Mouse (Mus musculus): Measurements from ENCODE around the gene Fgfr3.
A peak's percentile ranks its signal among the peaks of the same experiment; 100 is the strongest.

Fgfr3 gene

DNA sequence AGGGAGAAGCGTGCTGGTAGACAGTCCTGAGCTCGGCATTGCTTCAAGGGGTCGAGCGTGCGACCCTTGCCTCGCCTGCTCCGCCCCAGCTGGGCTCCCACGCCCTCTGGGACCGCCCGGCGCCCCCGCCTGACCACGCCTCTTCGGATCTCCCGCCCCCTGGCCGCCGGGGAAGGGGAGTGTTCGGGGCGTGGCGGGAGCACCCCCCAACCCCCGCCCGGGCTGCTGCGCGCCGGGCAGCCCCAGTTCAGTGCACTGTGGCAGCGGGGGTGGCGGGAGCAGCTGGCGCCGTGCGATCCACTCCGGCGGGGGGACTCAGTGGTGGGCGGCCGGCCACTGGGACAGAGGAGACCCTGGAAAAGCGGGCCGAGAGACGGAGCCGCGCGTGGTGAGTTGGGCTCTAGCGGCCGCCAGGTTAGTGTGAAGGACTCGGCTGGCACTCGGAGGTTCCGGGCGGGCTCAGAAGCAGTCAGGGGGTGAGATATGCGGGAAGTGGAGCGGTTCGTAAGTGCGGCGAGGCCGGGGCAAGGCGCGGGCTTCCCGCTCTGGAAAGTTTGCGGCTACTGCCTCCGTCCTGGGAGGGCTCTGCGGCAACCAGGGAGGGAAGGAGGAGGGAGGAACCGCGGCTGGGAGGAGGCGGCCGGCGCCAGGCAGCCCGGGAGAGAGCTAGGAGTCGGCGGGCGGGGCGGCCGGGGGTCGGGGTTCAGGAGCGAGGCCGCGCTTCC lies at the start of gene Fgfr3:
Fgfr3 (plus strand) TSS at position 134 of the 725 bp plus-strand sequence.
- DNase-seq (ENCODE audit: low read depth, low spot score): peak; percentile 46

DNA sequence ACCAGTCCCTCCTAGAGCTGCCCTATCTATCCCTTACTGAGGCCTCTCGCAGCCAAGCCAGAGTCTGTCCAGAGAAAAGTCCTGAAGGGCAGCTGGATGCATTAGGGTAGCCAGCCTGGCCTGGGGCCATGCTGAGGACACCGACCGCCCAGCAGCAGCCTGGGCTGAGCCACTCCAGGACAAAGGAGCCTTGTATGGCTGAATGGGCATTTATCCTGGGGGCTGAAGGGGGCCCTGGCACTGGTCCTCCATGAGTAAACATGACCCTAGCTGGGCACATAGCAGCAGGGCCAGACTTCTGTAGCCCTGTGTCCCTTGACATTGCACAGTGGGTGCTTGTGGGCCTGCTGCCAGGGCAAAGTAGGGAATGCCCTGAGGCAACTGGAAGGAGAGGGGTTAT lies 47.0 kb upstream of the Fgfr3 start:
- DNase-seq (ENCODE audit: low read depth, low spot score): no peak

DNA sequence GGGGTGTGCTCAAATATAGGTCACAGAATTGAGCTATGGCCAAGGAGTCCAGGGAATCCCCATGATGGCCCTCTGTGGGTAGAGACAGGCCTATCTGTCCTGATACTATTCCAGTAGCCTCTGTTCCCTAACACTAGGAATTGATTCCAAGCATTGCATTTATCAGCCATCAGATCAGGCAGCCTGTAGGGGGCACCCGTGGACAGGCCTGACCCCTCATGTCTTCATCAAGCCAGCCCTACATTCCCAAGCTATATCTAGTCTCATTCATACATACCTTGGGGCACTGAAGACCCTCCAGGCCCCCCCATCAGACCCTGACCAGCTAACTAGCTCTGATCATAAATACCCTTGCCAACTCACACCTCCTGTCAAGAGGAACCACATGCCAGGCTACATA lies 45.5 kb upstream of the Fgfr3 start:
- peak; percentile 54 for DNase-seq (ENCODE audit: low read depth, low spot score)

DNA sequence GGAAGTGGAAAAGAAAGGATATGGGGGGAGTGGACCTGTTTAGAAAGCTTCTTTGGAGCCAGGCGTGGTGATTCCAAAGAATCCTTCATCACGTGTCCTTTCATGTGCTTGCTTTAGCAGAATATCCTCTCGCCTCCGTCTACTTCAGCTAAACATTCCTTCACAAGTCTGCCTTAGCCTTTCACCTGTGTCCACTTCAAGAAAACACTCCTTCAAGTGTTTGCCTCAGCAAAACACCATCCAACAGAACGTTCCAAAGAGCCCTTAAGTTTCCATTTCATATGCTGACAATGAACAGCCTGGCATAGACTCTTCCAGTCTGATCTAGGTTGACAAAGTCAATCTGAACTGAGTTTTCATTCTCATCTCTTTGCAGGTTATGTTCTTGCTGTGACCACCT lies 43.2 kb upstream of the Fgfr3 start:
- no peak for DNase-seq (ENCODE audit: low read depth, low spot score)

DNA sequence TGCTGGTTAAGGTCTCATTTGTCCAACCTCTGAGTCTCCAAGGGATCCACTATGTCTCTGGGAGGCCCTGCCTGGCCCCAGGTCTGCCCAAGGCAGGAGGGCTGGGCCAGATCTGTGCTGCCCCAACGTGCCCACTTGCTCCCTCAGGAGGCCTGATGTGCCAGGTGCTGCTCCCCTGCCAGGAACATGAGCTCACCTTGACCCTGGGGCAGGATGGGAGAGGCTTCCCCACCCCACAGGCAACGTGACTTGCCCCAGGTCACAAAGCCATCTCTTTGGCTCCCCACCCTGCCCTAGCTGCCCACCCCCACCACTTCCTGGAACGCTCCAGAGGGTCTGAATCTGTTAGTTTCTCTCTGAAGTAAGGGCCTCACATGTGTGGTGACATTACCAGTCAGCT lies 40.4 kb upstream of the Fgfr3 start:
- no peak for DNase-seq (ENCODE audit: low read depth, low spot score)

DNA sequence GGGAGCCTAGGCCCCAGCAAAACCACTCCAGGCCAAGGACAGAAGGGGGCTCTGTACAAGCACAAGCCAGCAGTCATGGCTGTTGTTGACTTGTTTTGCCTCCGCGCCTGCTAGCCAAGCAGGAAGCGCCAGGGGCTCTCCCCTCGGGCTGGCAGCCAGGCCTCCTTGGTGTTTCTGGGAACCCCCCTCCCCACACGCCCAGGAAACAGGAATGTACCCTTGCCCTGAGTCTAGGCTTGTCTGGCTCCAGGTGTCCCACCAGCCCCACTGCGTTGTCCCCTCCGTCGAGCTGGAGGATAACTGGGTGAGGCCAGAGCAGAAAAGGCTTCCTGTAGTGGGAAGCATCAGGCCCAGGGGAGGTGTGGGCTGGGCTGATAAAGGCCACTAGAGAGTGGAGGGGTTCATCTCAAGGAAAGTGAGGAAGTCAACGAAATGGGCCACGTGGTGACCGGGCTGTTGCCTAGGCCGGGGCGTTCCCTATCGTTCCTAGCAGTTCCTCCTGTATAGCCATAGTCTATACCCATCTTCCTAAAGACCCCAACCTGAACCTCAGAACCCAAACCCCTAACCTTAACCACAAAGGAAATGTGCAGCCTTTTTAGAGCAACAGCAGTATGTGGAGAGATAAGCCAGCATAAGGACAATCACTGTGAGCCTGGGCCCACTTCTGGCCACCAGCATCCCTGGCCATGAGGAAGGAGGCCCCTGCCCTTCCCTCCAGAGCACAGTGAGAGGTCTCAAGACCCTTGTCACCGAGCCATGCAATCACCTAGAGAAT lies 39.7 kb upstream of the Fgfr3 start:
- no peak for DNase-seq (ENCODE audit: low read depth, low spot score)

DNA sequence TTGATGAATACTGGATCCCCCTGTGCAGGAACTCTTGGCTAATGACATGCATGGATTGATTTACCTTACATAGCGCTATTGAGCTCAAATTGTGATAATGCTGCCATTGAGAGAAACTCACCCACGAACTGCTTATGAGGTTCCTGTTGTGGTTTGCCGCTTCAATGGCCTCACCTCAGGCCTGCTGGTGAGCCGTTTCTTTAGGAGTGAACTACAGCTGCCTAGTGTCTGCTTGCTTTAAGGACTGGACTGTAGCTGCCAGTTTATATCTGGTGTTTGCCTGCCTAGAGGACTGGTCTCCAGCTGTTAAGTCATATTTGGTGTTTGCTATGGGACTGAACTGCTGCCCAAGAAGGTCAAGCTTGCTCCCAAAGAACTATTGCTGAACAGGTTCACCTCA lies 38.5 kb upstream of the Fgfr3 start:
- DNase-seq (ENCODE audit: low read depth, low spot score): no peak

DNA sequence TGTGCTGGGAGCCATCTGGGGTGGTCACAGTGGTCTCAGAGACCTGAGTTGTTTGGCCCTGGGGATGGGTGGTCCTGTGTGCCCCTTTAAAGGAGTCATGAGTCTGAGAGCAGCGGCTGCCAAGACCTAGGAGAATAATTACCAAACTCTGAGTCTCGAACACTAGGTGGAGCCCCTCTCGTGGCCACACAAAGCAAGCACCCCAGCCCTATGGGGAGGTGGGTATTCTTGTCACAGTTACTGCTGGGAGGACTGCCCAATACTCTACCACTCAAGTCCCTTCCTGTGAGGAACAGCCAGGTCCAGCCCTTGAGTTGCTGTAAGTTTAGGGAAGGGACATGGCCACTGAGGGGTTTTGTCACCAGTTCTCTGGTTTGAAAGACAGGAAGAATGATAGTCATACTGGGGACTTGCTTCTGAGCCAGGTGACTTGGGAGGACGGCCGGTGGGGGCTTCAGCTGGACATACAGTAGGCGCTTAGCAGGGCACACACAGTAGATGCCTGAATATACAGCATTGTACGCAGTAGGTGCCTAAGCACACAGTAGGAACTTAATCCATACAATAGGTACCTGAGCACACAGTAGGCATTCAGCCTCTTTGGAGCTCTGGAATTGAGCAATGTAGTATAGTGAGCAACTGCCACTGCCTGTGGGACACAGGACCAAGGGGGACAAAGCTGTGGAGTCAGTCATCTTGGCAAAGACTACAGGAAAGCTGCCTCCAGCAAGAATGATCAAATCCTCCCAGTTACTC lies 37.4 kb upstream of the Fgfr3 start:
- DNase-seq (ENCODE audit: low read depth, low spot score): peak; percentile 59

DNA sequence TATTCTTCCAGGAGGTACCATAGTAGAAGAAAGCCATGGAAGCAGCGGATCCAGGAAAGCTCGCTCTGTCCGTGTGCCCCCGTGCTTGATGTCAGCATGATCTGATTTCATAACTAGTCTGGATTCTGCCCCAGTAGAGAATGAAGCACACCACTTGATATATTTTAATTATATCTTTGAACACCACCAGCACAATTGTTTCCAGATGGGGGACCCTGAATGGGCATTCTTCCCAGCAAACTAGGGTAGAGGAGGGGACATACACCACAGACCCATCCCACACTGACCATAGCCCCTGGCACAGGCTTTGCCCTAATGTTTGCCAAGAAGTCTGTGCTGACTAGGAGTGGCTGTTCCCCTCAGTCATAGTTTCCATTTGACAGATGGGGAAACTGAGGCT lies 36.5 kb upstream of the Fgfr3 start:
- no peak for DNase-seq (ENCODE audit: low read depth, low spot score)

DNA sequence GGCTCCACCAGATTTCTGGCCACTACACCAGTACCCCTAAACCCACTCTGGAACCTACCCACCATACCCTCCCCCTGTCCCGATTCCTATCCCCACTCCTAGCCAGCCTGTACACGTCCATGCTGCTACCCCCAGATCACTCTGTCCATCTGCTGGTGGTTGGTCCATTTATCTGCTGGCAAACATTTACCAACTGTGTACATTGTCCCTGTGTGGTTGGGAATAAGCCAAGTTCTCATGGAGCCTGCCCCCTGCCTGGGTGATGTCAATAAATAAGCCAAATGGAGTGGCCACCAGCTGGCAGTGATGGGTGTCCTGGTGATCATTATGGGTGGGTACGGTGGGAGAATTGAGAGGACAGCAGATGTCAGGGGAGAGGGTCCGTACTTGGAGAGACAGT lies 34.3 kb upstream of the Fgfr3 start:
- no peak for DNase-seq (ENCODE audit: low read depth, low spot score)

DNA sequence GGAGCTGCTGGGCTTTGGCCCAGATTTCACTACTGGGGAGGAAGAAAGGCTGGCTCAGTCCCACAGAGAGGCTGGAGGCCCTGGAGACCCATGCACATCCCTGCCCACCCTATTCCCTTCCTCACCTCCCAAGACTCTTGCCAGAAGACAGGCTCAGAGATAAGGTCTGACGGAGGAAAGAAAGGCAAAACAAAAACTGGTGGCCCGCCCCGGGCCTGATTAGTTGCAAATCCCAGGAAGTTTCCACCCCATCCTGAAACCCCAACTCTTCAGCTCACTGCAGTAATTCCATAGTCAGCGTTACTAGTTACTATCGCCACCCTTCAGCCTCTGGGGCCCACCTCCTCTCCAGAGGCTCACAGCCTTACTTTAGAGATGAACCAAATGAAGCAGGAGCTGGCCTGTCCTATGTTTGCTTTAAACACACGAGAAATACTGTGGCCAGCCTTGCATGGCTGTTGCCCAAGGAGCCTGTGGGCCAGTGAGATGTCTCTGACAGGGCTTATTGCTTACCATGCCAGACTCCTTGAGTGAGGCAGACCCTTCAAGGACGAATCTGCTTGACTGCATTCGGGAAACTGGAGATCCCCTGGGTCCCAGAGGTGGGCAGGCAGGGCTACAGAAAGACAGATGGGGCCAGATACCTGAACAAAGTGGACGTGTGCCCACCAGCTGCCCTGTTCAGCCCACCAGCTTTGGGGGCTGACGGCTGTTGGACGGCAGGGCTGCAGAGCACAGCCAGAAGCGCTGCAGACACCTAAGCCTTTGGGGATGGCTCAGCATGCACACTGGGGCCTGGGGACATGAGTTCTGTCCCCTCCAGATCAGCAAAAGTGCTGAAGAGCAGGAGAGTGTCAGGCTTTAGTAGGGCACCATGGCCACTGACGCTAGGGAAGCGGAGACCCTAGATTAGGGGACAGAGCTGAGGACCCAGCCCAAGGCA lies 32.9 kb upstream of the Fgfr3 start:
- DNase-seq (ENCODE audit: low read depth, low spot score): no peak

DNA sequence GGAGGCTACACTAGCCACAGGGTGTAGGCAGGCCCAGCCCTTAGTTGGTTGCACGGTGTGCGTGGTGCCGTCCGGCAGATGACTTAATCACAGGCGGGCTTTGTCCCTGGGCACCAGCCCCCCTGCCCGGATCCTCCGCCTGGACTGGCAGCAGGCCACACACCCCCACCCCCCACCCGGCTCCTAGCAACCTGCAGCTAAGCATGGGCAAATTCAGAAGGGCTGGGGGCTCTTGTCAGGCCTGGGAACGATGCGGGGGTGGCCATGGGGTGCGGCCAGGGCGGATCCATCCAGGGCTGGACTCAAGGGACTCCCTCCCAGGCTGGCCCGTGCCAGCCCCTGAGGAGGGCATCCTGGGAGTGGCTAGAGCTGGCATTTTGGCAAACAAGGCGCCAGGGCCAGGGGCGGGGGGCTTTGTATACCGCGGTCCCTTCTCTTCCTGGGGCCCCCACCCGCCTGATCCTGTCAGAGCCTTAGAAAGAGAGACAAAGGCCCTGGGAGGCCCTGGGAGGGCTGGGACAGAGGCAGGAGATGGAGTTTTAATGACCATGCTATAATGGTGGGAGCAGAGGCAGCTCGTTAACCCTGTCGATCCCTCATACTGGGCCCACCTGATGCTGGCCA lies 32.1 kb upstream of the Fgfr3 start:
- DNase-seq (ENCODE audit: low read depth, low spot score): no peak

DNA sequence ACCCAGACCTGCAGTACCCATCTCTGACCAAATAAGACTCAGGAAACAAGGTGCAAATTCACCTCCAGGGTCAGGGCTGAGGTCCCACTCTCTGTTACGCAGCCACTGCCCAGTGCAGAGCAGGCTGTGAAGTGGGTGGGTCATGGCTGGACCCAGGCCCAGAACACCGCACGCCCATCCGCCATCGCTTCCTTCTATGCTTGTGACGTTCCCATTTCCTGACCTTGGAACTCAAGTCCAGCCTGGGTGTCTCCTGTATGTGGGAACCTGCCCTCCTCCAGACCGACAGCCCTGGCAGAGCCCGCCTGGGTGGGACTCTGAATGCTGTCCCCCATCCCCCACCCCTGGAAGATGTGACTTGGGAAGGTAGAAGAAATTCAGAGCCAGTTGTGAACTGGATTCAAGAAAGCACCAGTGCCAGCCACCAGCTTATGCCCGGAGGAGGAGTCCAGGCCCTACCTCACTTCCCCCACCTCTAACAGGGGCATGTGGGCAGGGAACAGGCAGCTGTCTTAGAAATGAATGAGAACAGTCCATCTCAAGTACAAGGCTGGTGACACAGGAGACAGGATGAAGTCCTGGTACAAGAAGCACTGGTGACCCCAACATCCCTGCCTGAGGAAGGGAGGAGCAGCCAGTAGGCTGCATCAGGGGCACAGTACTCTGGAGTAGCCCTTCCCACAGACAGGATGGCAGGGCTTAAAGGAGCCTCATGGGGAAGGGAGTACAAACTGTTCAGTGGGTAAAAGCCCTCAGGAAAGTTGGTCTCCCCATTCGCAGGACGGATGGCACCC lies 31.4 kb upstream of the Fgfr3 start:
- DNase-seq (ENCODE audit: low read depth, low spot score): no peak

DNA sequence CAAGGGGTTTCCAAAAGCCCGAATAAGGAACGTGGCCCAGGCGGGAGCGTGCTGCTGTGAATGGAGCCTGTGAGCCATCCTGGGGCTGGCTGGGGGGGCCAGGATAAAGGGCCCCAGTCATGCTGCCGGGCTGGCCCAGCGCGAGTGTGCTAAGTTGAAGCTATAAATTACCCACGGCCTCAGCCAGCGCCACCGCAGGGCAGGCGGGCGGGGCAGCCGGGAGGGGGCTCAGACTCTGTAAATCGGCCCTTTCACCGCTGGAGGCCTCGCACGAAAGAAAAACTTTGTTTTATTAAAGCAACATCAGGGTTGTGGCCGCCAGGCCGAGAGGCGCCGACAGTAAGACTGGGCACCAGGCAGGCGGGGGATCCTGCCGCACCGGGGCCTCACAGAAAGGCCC lies 29.1 kb upstream of the Fgfr3 start:
- DNase-seq (ENCODE audit: low read depth, low spot score): peak; percentile 81

DNA sequence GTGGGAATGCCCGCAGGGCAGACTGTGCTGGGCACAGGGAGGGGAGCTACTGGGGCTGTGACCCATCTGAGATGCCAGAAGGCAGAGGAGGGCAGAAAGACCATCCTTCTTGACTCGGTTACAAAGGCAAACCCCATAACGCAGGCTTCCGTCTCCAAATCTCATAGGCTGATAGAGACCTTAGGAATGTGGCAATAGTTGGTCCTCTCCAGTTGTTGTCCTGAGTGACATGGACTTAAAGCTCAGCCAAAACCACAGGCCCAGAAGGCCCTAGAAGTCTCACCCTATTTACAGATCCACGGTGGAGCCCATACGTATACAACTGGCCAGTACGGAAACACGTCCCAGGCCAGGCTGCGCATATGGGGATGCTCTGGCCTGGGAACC lies 27.0 kb upstream of the Fgfr3 start:
- no peak for DNase-seq (ENCODE audit: low read depth, low spot score)

DNA sequence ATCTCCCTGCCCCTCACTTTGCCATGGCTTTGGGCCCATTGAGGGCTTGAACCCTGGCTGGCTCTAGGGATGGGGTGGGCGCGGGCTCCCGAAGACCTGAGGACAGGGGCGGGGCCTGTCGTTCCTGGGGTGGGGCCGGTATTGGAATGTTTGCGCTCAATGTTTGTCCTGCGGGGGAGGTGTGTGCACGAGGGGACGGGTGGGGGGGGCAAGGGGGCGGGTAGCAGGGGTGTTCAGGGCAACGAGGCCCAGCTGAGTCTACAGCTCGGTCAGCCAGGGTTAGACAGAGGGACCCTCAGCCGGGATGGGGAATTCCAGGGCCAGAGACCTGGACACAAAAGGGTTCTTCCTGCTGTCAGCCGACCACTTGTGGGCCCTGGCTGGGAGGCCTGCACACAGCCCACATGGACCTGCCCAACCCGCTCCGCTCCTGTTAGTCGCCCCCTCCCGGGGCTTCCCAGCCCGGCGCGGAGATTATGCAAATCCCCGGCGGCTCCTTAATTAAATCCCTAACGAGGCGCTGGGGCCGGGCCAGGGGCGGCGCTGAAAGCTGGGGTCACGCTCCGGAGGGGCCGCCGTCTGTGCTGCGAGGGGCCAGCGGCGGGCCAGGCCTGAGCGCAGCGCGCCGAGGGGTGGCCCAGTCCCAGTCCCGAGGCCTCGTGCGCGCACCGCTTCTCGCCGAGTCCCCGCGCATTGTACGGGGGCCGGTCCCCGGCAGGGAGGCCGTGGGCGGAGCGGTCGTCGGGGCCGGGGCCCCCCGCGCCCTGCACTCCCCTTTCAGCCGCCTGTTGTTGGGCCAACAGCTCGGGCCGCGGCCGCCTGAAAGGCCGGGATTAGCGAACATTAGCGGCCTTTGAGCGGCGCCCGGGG lies 26.4 kb upstream of the Fgfr3 start:
- peak; percentile 21 for DNase-seq (ENCODE audit: low read depth, low spot score)

DNA sequence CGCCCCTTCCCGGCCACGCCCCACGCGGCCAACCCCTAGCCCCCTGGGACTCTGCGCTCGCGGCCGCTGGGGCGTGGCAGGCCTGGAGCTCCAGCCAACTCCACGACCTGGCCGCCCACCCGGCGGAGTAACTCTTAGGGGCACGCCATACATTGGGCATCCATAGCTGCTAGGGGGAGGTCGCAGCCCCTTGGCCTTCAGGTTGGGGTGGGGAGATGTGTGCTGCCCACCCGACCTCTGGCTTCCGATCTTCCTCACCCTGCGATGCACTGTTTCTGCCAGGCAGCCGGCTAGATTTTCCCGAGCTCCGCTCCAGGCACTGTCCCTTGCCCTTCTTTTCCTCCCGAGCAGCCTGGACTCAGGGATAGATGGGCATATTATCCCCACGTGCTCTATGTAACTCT lies 25.8 kb upstream of the Fgfr3 start:
- DNase-seq (ENCODE audit: low read depth, low spot score): peak; percentile 27

DNA sequence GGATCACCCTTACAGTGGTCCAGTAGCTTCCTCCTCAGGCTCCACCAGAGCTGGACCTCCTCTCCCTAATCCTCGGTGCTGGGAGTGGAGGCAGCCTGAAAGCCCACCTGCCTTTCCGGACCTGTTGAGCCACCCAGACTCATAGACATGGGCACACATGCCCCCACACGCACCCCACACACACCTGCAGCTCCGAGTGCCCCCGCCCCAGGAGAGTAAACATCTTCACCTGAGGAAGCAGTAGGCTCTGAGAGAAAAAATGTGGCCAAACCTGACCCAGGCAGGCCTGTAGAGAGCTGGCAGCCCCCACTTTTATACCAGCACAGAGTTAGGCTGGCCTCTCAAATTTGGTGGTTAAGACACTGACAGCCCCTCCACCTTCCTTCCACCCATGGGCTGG lies 25.0 kb upstream of the Fgfr3 start:
- no peak for DNase-seq (ENCODE audit: low read depth, low spot score)

DNA sequence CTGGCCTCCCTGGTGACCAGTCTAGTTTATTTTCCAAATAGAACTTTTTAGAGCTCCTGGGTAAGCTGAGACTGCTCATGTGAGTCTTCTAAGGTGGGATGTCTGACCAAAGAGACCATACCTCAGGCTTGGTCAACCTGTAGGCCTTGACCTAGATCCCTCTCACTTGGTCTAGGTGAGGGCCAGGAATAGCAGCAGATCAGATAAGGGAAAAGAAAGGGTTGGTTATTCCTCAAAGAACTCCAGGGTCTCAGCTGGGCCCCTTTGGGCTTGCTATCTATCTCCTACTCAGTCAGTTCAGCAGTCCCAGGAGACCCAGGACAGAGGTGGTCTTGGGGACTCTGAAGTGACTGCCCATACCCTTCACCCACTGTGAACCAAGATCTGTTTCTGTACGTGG lies 23.9 kb upstream of the Fgfr3 start:
- DNase-seq (ENCODE audit: low read depth, low spot score): no peak
